Comparison of ENCODE assay signal across 23 mouse cellular contexts in the genomic region with DNA sequence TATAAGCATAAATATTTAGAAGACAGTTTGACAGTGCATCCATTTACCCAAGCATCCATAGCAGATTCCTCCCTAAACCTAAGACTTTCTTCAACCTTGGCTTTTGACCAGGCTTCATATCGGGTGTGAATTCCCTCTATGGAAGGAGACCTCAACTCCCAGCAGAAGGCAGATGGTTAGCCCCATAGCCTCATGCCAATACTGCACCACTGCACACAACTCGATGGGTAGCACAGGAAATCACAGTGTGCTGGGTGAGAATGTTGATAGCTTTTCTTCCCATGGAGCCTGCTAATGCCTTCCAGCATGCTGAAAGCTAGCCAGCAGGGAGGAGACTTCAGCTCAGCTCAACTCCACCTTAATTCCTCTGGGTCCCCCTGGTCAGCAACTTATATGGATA. TPM values are rescaled to one million over a fixed set of nuclear protein-coding genes. Genes with fewer than 3 reads are reported as not detected.
A peak's percentile ranks its signal among the peaks of the same experiment; 100 is the strongest.
DNase-seq lines count a peak whose midpoint lies in the region; ATAC-seq and TF ChIP-seq lines count a peak whose summit lies in the region.
"Had no signal": no experiment of that assay in that cellular context is flagged by ENCODE, and none has a peak within 500 bp of the region (broad histone marks: within the 10 kb centered on the region; RNA-seq: fewer than 3 reads in every experiment).

No protein-coding gene starts in this region.

- H3K9ac ChIP-seq in midbrain, embryonic 11.5 days (ENCODE audit: low read length), result no peak overlapping the region
- no peak overlapping the region for H3K9ac ChIP-seq in midbrain, embryonic 14.5 days (replicated peaks; ENCODE audit: low read length)
- H3K9ac ChIP-seq: embryonic facial prominence, embryonic 12.5 days; forebrain, embryonic 13.5 days; forebrain, embryonic 15.5 days; forebrain, postnatal 0 days had no signal

- intact Hi-C loops in gastrocnemius, adult 2 months (cut with DNase I), result no loop called here

- H3K27ac ChIP-seq in gastrocnemius, adult 2 months, result peak overlapping the region; percentile 20; the same call in 1 of the 2 replicates
- H3K27ac ChIP-seq in midbrain, embryonic 11.5 days (ENCODE audit: low read depth, low read length), result no peak overlapping the region
- H3K27ac ChIP-seq in midbrain, embryonic 14.5 days (replicated peaks; ENCODE audit: low read depth, low read length), result no peak overlapping the region
- H3K27ac ChIP-seq: embryonic facial prominence, embryonic 10.5 days; embryonic facial prominence, embryonic 12.5 days; forebrain, embryonic 13.5 days; forebrain, embryonic 15.5 days had no signal

- no peaks in the 10 kb centered on the region for H3K36me3 ChIP-seq in midbrain, embryonic 11.5 days (ENCODE audit: control insufficient read depth, insufficient read depth, low read length)
- H3K36me3 ChIP-seq in midbrain, embryonic 14.5 days (ENCODE audit: control insufficient read depth, insufficient read depth, low read length), result no peaks in the 10 kb centered on the region
- H3K36me3 ChIP-seq: embryonic facial prominence, embryonic 10.5 days; embryonic facial prominence, embryonic 12.5 days; forebrain, embryonic 15.5 days; G1E had no signal

- peak; percentile 39 to 65 for DNase-seq in cerebellum, postnatal 10 days
- peak; percentile 32 for DNase-seq in gastrocnemius, adult 2 months
- no peak for DNase-seq in gastrocnemius, adult 8-10 months (ENCODE audit: low spot score in 2 of 2)
- DNase-seq in midbrain, embryonic 11.5 days (ENCODE audit: low spot score, missing footprints), result peak; percentile 51
- DNase-seq in midbrain, embryonic 14.5 days, result no peak
- DNase-seq: adrenal gland, adult 8-10 months; adrenal gland, postnatal 14 days; adrenal gland, postnatal 36 days; B cell, adult 2 months; cerebellum, adult 11 months; cerebellum, adult 18-20 months; cerebellum, adult 9-10 months; forebrain, postnatal 0 days had no signal

- no peak overlapping the region for H3K4me2 ChIP-seq in midbrain, embryonic 11.5 days
- no peak overlapping the region for H3K4me2 ChIP-seq in midbrain, embryonic 14.5 days (ENCODE audit: low read length)
- H3K4me2 ChIP-seq: embryonic facial prominence, embryonic 12.5 days; forebrain, embryonic 13.5 days; forebrain, embryonic 15.5 days had no signal

- ATAC-seq in cerebellum, adult (ENCODE audit: insufficient number of reproducible peaks, low FRiP score, low TSS enrichment), result no peak
- no peak for ATAC-seq in midbrain, embryonic 11.5 days (ENCODE audit: low FRiP score)
- ATAC-seq in midbrain, embryonic 14.5 days (ENCODE audit: low FRiP score, low TSS enrichment), result no peak
- ATAC-seq: activated CD4-positive, CD25-positive, alpha-beta regulatory T cell, adult 4 months; CD4-positive, CD25-positive, alpha-beta regulatory T cell, adult 4 months; forebrain, embryonic 13.5 days; forebrain, embryonic 15.5 days; forebrain, postnatal 0 days; Patski had no signal

- TF ChIP-seq CTCF in gastrocnemius, adult 2 months (IDR thresholded peaks at IDR 0.05), result no peak

- 83% methylated on average over 2 of the region's 2 CpGs for WGBS in midbrain, embryonic 11.5 days
- 72% methylated on average over 2 of the region's 2 CpGs for WGBS in midbrain, embryonic 14.5 days

- H3K9me3 ChIP-seq in midbrain, embryonic 11.5 days (ENCODE audit: control insufficient read depth, low read length), result no peaks in the 10 kb centered on the region
- no peaks in the 10 kb centered on the region for H3K9me3 ChIP-seq in midbrain, embryonic 14.5 days (ENCODE audit: control insufficient read depth, low read length)
- H3K9me3 ChIP-seq: embryonic facial prominence, embryonic 10.5 days; embryonic facial prominence, embryonic 12.5 days; forebrain, embryonic 13.5 days; forebrain, embryonic 15.5 days; G1E had no signal

- H3K4me1 ChIP-seq in midbrain, embryonic 11.5 days (ENCODE audit: control insufficient read depth, insufficient read depth, low read length), result no peaks in the 10 kb centered on the region
- no peaks in the 10 kb centered on the region for H3K4me1 ChIP-seq in midbrain, embryonic 14.5 days (ENCODE audit: control insufficient read depth, insufficient read depth, low read length)
- H3K4me1 ChIP-seq: embryonic facial prominence, embryonic 10.5 days; embryonic facial prominence, embryonic 12.5 days; forebrain, embryonic 13.5 days; forebrain, embryonic 15.5 days had no signal

- H3K4me3 ChIP-seq in gastrocnemius, adult 2 months, result peak overlapping the region; percentile 20
- H3K4me3 ChIP-seq in midbrain, embryonic 11.5 days (ENCODE audit: low read depth, low read length), result no peak overlapping the region
- H3K4me3 ChIP-seq in midbrain, embryonic 14.5 days (replicated peaks; ENCODE audit: low read depth, low read length), result no peak overlapping the region
- H3K4me3 ChIP-seq: embryonic facial prominence, embryonic 10.5 days; embryonic facial prominence, embryonic 12.5 days; forebrain, embryonic 13.5 days; forebrain, embryonic 15.5 days had no signal

- H3K27me3 ChIP-seq in midbrain, embryonic 11.5 days (ENCODE audit: control insufficient read depth, insufficient read depth, low read length), result no peaks in the 10 kb centered on the region
- H3K27me3 ChIP-seq in midbrain, embryonic 14.5 days (ENCODE audit: control insufficient read depth, insufficient read depth, low read length), result no peaks in the 10 kb centered on the region
- H3K27me3 ChIP-seq: CH12.LX; embryonic facial prominence, embryonic 12.5 days; forebrain, embryonic 13.5 days; forebrain, embryonic 15.5 days; Patski had no signal

RNA-seq across cellular contexts. Expression of a gene that starts 8.9 kb away (rescaled TPM):
- total RNA-seq in gastrocnemius, adult 2 months (2021), result 100 to 1,000 TPM; 491 to 601 TPM
- total RNA-seq in gastrocnemius, adult 8-10 months (2022), result 100 to 1,000 TPM; 595 to 734 (median 690) TPM
- 0.14 and 0.32 TPM in 2 replicates for polyA plus RNA-seq in midbrain, embryonic 11.5 days (2014; fragmentation: Nextera tagmentation; extraction: Ambion mirVana)
- polyA plus RNA-seq in midbrain, embryonic 14.5 days (2014; fragmentation: Nextera tagmentation; extraction: Ambion mirVana), result 0.09 TPM in 1 of 2 replicates, not detected in the other
- total RNA-seq: adrenal gland, postnatal 36 days; CH12.LX had no signal
- polyA plus RNA-seq: activated CD4-positive, CD25-positive, alpha-beta regulatory T cell, adult 4 months; CD4-positive, CD25-positive, alpha-beta regulatory T cell, adult 4 months; G1E had no signal

Comparison
In these comparisons a context has a peak if more than half of its experiments do, and no peak if none do; other contexts are left out.
1. DNase-seq: peak in cerebellum, postnatal 10 days (2 of 2), gastrocnemius, adult 2 months (single experiment) and midbrain, embryonic 11.5 days (single experiment); none in gastrocnemius, adult 8-10 months (0 of 2) and midbrain, embryonic 14.5 days (single experiment).